Comparison of ENCODE assay signal across 19 mouse cellular contexts in genomic region chr16:32143766-32144165, GRCm38 (mm10). TPM values are rescaled to one million over a fixed set of nuclear protein-coding genes. Genes with fewer than 3 reads are reported as not detected.
"Had no signal": no experiment of that assay in that cellular context is flagged by ENCODE, and none has a peak within 500 bp of the region (broad histone marks: within the 10 kb centered on the region; RNA-seq: fewer than 3 reads in every experiment).

No protein-coding gene starts in this region.

- H3K4me1 ChIP-seq: liver, embryonic 12.5 days; midbrain, embryonic 10.5 days had no signal

- H3K27me3 ChIP-seq: limb, embryonic 15.5 days; neural tube, embryonic 15.5 days had no signal

- DNase-seq: kidney, postnatal 14 days; lung, embryonic 14.5 days; lung, postnatal 10 days; lung, postnatal 4 days; midbrain, embryonic 14.5 days; right cerebral cortex, adult 18-20 months; right cerebral cortex, postnatal 25 days; thymus, postnatal 36 days had no signal

- H3K4me3 ChIP-seq: left cerebral cortex, adult 2 months; limb, embryonic 15.5 days; liver, embryonic 12.5 days; midbrain, embryonic 10.5 days; myocyte; neural tube, embryonic 15.5 days had no signal

- H3K27ac ChIP-seq: left cerebral cortex, adult 2 months; limb, embryonic 15.5 days; liver, embryonic 12.5 days; midbrain, embryonic 10.5 days; neural tube, embryonic 15.5 days had no signal

- ATAC-seq: liver, embryonic 12.5 days had no signal

RNA-seq across cellular contexts. Expression of gene Nrros, which starts 21.6 kb away (rescaled TPM):
- polyA plus RNA-seq: myocyte had no signal

RNA-seq across cellular contexts. Expression of gene Bex6, which starts 35.9 kb away (rescaled TPM):
- total RNA-seq: layer of hippocampus, adult 8-10 months; layer of hippocampus, postnatal 14 days; left cerebral cortex, adult 2 months; left cerebral cortex, postnatal 14 days had no signal
- polyA plus RNA-seq: large intestine, adult 2 months; lung, embryonic 14.5 days; midbrain, embryonic 10.5 days; midbrain, embryonic 14.5 days; myocyte; neural tube, embryonic 15.5 days; small intestine, adult 2 months had no signal
